Mouse (Mus musculus) ES-Bruce4 (cell line): ENCODE results near the gene Tgoln1.

ENCODE experiments used
- CTCF ChIP-seq: IDR thresholded peaks from one replicate; pipeline ENCODE4 v1.8.1; 2011; ENCODE audit warnings: low read depth, low read length
- EP300 ChIP-seq: IDR thresholded peaks from 2 replicates; pipeline ENCODE4 v1.6.1; 2011; ENCODE audit warnings: low read depth, low read length; ENCODE audit not compliant: insufficient read depth
- POLR2A ChIP-seq: IDR thresholded peaks from one replicate; pipeline ENCODE4 v1.8.1; 2011; ENCODE audit warnings: low read length; ENCODE audit not compliant: insufficient read depth

DNA sequence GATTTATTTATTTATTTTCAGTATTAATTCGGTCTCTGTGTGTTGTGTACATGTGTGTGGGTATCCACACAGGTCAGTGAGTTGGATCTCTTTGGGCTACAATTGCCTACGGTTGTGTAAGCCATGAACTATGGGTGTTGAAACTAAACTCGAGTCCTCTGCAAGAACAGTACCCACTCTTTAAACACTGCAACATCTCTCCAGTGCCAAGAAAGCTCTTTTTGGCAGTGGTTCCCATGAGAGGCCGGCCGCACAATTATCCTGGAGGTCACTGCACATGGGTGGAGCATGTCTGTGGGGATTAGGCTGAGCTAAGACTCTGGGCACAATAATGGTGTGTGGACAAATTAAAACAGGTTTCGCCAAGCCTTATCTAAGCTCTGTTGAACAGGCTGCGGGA, 36.6 kb upstream of the Tgoln1 start:
- no peak for TF ChIP-seq CTCF
- TF ChIP-seq POLR2A = no peak
- TF ChIP-seq EP300 = no peak
